Mouse (Mus musculus) lung, postnatal 36 days (tissue): ENCODE results near the gene Itpr2.

Source experiments
- DNase-seq: peaks from one replicate; pipeline ENCODE4 v3.0.0; 2022; ENCODE audit warnings: mixed read lengths

The Itpr2 gene

GRCm38 (mm10) chr6:146302574-146303130 lies 199.4 kb downstream of the Itpr2 start:
- no peak for DNase-seq

GRCm38 (mm10) chr6:146302101-146302500 lies 199.9 kb downstream of the Itpr2 start:
- DNase-seq: no peak

- DNase-seq: no peak
Observed at GRCm38 (mm10) chr6:146300961-146301360, 201.1 kb downstream of the Itpr2 start.

- peak; percentile 33 for DNase-seq
Observed at GRCm38 (mm10) chr6:146298712-146299111, 203.3 kb downstream of the Itpr2 start.

GRCm38 (mm10) chr6:146291036-146291435 lies 211.0 kb downstream of the Itpr2 start:
- no peak for DNase-seq

GRCm38 (mm10) chr6:146289801-146290200 lies 212.2 kb downstream of the Itpr2 start:
- DNase-seq: no peak

GRCm38 (mm10) chr6:146288266-146288665 lies 213.8 kb downstream of the Itpr2 start:
- DNase-seq: no peak

- no peak for DNase-seq
Observed at GRCm38 (mm10) chr6:146284921-146285565, 217.0 kb downstream of the Itpr2 start.

- no peak for DNase-seq
Observed at GRCm38 (mm10) chr6:146283981-146284380, 218.0 kb downstream of the Itpr2 start.

GRCm38 (mm10) chr6:146282061-146282659 lies 219.9 kb downstream of the Itpr2 start:
- no peak for DNase-seq

- peak; percentile 23 for DNase-seq
Observed at GRCm38 (mm10) chr6:146281176-146281899, 220.7 kb downstream of the Itpr2 start.

GRCm38 (mm10) chr6:146273256-146273655 lies 228.8 kb downstream of the Itpr2 start:
- no peak for DNase-seq

GRCm38 (mm10) chr6:146272253-146273036 lies 229.6 kb downstream of the Itpr2 start:
- peak; percentile 83 for DNase-seq

GRCm38 (mm10) chr6:146270776-146271533 lies 231.1 kb downstream of the Itpr2 start:
- DNase-seq: peak; percentile 92

GRCm38 (mm10) chr6:146270162-146270561 lies 231.9 kb downstream of the Itpr2 start:
- no peak for DNase-seq

GRCm38 (mm10) chr6:146269291-146269690 lies 232.7 kb downstream of the Itpr2 start:
- DNase-seq: no peak

- DNase-seq: no peak
Observed at GRCm38 (mm10) chr6:146260674-146261376, 241.2 kb downstream of the Itpr2 start.

GRCm38 (mm10) chr6:146258751-146259150 lies 243.3 kb downstream of the Itpr2 start:
- no peak for DNase-seq

GRCm38 (mm10) chr6:146258261-146258660 lies 243.8 kb downstream of the Itpr2 start:
- no peak for DNase-seq

- no peak for DNase-seq
Observed at GRCm38 (mm10) chr6:146256947-146257670, 244.9 kb downstream of the Itpr2 start.

GRCm38 (mm10) chr6:146256401-146256800 lies 245.6 kb downstream of the Itpr2 start:
- no peak for DNase-seq
